Mouse (Mus musculus): Measurements from ENCODE around the gene Mpzl1. TPM values are rescaled to one million over a fixed set of nuclear protein-coding genes. Genes with fewer than 3 reads are reported as not detected.

The Mpzl1 gene
- total RNA-seq, 2 experiments from 2014 or later: 22.7 to 27.6 TPM

- DNase-seq (ENCODE audit: low spot score in 2 of 2): no peak
Observed at GRCm38 (mm10) chr1:165617166-165617891, 17.0 kb downstream of the Mpzl1 start.

- no peak for DNase-seq (ENCODE audit: low spot score in 2 of 2)
Observed at GRCm38 (mm10) chr1:165616652-165617051, 17.7 kb downstream of the Mpzl1 start.

GRCm38 (mm10) chr1:165614793-165615192 is 19.5 kb downstream of the Mpzl1 start:
- no peak for DNase-seq (ENCODE audit: low spot score in 2 of 2)

DNA sequence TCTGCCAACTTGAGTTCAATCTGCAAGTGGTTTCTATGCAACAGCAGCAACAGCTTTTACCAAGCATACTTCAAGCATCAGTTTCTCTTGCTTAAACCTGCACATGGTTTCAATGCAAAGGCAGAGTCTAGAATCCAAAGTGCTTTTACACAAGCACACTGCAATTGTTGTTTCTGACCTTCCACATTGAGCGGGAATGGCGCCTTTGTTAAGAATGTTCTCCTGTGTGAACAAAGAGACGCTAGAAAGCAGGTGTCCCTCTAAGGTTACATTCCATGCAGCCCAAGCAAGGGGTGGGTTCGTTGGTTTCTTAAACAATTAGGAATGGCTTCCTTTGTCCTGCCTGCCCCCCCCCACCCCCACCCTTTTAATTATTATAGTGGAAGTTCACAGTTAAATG is 20.4 kb downstream of the Mpzl1 start:
- DNase-seq (ENCODE audit: low spot score in 2 of 2): no peak

- no peak for DNase-seq (ENCODE audit: low spot score in 2 of 2)
Observed at GRCm38 (mm10) chr1:165612714-165613113, 21.6 kb downstream of the Mpzl1 start.

GRCm38 (mm10) chr1:165610321-165610999 is 23.9 kb downstream of the Mpzl1 start:
- no peak for DNase-seq (ENCODE audit: low spot score in 2 of 2)

DNA sequence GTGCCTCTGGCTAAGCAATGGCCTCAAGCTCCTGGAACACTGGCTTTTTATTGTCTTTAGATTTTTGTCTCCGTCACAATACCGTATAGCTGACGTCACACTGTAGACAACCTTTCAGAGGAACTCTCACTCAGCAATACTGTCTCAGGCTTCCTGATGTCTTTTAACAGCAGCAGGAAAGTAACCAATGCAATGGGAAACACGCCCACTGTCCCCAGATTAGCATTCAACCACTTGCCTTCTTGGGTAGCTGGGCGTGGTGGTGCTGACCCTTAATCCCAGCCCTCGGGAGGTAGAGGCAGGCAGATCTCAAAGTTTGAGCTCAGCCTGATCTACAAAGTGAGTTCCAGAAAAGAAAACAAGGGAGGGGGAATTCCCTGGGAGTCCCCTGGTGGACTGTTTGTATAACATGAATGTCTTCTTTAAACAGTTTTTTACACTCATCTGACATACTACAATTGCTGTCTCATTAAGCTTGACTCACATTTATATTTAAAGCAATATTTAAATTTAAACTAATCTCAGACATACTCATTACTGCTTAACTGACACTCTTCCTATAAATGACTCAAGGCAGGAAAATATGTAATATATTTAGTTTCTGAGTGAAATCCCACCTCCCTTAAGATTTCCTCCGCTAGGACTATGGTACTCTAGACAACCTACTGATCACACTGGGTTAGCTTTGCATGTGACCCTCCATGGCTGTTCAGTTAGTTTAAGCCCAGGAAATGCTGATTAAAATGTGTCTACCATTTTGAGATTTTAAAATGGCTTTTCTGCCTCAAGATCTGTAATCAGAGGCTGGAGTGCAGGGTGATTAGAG is 24.6 kb downstream of the Mpzl1 start:
- no peak for DNase-seq (ENCODE audit: low spot score in 2 of 2)

DNA sequence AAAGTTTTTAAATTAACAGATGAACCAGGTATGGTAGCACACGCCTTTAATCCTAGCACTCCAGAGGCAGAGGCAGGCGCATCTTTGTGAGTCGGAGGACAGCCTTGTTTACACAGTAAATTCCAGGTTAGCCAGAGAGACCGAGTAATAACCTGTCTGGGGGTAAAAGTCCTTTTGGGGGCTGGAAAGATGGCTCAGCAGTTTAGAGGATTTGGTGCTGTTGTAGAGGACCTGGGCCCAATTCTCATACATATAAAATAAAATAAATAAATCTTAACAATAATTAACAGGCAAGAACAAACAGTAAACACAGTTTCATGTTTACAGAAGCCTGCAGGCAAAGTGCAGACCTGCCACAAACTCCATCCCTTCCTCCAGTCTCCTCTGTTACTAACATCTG is 25.4 kb downstream of the Mpzl1 start:
- DNase-seq (ENCODE audit: low spot score in 2 of 2): no peak

DNA sequence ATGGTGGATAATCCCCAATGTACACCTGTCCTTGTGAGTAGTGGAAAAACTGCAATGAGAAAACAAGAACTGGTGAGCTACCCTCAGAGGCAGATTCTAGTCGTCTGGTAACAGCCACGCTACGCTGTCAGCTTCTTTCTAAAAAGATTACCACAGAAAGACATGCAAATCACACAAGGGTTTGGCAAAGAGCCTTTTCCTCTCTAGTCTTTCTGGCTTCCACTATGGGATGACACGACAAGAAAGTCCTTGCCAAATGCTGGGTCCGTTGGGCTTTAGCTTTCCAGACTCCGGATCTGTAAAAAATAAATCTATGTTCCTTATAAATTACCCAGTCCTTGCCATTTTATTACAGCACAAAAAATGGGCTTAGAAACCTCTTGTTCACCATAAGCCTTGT is 28.6 kb downstream of the Mpzl1 start:
- DNase-seq (ENCODE audit: low spot score in 2 of 2): no peak

- no peak for DNase-seq (ENCODE audit: low spot score in 2 of 2)
Observed at GRCm38 (mm10) chr1:165605108-165605507, 29.2 kb downstream of the Mpzl1 start.

DNA sequence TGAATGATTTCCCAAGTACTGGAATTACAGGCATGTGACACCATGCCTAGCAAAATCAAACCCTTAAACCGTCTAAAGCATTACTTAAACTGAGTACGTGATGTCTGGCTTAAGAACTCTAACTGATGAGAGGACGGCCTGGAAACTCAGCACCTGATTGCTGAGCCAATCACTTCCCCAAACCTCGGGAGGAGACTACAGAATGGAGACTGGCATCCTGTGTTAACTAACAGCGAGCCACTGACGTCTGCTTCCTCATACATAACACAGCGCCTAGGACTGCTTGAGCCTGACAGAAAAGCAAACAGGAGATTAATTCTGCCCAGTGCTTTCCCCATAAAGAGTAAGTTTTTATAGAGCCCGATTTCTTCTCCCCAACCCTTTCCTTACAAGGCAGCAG is 30.1 kb downstream of the Mpzl1 start:
- no peak for DNase-seq (ENCODE audit: low spot score in 2 of 2)

DNA sequence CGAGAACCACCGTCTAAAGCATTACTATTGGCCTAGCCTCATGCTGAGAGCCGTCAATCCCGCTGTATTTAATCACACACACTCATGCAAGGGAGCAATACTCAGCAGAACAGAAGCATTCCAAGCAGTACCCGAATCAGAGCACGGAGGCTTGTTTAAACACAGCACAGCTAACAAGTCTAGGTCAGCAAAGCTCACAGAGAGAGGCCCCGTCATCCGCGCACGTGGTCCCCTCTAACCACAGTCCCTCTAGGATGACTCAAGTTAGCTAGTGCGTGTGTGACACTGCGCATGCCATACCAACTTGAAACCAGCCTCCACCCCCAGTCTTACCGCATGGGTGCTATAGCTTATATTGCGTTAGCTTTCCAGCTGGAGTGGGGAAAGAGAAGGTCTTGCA is 31.1 kb downstream of the Mpzl1 start:
- no peak for DNase-seq (ENCODE audit: low spot score in 2 of 2)

DNA sequence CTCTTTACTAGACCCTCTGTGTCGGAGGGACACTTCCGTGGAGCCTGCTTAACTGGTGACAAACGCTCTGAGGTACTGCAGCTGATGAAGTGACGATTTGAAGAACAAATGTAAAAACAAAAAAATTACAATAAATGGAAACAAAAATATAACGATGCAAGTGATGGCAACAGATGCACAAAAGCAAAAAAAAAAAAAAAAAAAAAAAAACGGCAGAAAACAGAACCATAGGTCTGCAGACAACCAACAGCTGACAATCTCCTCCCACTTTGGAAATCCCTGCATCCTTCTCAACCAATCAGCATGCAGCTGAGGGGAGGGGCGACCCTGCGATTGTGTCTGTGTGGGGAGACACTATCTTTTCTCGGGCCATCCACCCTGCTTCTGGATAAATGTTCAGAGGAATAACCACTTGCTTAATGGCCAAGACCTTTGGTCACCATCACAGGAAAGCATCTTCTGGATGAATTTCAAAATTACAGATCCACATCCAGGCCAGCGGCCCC is 32.5 kb downstream of the Mpzl1 start:
- no peak for DNase-seq (ENCODE audit: low spot score in 2 of 2)

DNA sequence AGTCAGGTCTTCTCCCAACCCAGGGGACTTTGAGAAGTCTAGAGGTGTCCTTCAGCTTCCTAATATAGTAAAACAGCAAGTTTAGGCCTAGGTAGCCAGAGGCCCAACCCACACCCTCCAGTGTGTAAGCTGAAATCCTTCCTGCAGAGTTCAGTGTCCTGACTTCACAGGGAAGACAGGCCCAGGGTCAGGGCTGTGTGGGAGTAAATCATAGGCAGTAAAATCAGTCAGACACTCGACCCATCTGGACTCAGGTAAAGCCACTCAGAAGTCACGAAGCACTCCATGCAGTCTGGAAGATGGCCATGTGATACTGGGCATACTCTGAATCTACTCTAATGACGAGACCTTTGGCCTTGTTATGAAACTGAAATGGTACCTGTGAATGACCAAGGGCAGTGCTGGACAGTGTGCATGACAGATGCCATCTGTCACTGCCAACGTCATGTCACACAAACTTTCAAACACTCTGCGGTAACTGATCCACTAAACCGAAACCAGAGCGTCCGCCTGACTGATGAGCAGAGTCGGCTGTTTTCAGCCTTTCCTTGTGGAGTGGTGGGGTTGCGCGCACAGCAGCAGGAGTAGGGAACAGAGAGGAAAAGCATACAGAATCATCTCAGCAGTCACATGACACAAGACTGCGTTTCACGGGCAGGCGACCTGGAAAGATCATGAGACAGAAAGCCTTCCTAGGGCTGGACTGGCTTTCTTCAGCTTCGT is 39.5 kb downstream of the Mpzl1 start:
- no peak for DNase-seq (ENCODE audit: low spot score in 2 of 2)

- DNase-seq (ENCODE audit: low spot score in 2 of 2): no peak
Observed at GRCm38 (mm10) chr1:165592295-165593082, 41.8 kb downstream of the Mpzl1 start.

DNA sequence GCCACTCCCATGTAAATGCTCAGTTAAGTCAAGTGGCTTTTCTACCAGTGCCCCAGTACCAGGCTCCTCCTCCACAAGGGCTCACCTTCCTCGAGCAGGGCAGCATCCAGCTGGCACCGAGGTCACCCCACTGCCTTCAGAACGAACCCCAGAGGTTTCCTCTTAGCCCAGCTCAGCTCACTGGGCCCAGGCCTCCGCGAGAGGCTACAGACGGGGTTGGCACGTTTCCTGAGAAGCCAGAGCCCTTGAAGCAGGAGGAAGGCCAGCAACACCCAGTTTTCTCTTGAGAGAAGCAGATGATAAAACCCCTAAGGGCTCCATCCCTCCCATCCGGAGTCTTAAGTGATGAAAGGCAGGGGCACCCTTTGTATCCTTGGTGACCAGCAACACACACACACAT is 43.6 kb downstream of the Mpzl1 start:
- no peak for DNase-seq (ENCODE audit: low spot score in 2 of 2)

- DNase-seq (ENCODE audit: low spot score in 2 of 2): no peak
Observed at GRCm38 (mm10) chr1:165589280-165590048, 44.9 kb downstream of the Mpzl1 start.

DNA sequence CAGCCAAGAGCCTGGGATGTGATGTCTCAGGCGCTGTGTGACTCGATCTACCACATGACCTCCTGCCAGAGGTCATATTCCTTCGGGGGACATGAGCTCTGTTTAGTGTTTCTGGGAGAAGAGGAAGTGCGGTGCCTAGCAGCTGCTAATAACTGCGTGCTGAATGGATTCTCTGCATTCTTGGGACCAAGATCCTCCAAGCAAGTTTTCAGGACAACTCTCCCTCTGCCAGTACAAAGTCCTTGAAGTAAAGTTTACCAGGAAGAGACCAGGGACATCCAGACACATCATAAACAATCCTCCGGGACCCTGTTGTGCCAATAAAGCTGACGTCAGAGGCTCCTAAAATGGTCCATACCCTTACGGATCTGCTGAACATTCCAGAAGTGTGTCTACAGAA is 46.5 kb downstream of the Mpzl1 start:
- no peak for DNase-seq (ENCODE audit: low spot score in 2 of 2)

DNA sequence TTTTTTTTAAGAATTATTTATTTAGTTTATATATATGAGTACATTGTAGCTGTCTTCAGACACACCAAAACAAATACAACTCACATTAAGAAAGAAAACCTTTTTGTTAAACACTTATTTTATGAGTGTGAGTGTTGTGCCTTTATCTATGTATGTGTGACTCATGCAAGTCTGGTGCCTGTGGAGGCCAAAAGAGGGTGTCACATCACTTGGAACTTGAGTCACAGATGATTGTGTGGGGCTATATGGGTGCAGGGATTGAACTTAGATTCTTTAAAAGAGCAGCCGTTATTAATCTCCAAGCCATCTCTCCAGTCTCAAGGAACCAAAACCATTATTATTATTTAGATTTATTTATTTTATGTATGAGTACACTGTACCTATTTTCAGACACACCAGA is 48.0 kb downstream of the Mpzl1 start:
- DNase-seq (ENCODE audit: low spot score in 2 of 2): no peak
